Mouse (Mus musculus): ENCODE results near the gene C1qa.
A peak's percentile ranks its signal among the peaks of the same experiment; 100 is the strongest.

Gene C1qa

DNA sequence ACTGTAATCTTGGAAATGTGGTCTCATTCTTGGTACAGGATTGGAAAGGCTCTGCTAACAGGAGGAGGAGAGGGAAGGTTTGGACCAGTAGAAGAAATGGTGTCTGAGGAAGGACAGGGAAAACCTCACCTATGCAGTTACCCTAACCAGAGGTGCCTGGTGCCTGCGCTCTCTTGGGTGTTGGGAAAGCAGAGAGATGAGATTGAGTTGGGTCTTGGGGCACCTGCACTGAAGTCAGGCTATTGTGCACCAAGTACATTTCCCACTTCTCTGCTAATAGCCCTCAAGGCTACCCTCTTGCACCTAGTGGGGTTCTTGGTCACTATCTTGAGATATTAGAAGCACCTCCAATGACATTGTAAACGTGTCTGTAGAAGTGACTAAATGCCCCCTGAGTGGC is 36.2 kb downstream of the C1qa start:
- DNase-seq (ENCODE audit: low spot score) = no peak

DNA sequence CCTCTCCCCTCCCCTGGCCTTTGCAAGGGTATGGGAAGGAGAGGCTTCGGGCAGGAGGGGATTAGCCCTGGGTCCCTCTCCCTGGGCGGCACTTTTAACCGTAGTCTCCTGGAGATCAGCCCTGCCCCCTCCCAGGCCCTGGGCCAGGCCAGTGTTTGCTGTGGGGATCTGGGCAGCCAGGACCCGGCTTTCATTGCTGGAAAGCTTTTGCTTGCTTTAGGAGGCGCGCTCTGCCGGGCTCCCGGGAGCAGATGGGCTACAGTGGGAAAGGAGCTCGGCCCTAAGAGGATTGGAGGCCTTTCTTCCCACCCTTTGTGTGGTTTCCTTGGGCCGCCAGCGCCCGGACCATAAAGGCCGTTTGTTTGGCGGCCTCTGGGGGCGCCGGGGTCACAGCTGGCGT is 36.8 kb downstream of the C1qa start:
- DNase-seq (ENCODE audit: low spot score) = peak; percentile 50

DNA sequence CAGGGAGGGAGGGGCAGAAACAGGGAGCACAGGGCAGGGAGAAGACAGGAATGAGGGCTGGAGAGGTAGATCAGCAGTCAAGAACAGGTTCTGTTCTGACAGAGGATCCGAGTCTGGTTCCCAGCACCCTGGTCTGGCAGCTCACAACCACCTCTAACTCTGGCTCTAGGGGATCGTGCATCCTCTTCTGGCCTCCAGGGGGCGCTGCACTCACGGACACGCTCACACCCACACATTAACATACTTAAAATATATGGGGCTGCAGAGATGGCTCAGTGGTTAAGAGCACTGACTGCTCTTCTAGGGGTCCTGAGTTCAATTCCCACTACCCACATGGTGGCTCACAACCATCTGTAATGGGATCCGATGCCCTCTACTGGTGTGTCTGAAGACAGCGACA is 38.6 kb downstream of the C1qa start:
- no peak for DNase-seq (ENCODE audit: low spot score)

GRCm38 (mm10) chr4:136855081-136855480 is 43.5 kb downstream of the C1qa start:
- peak; percentile 35 for DNase-seq (ENCODE audit: low spot score)

GRCm38 (mm10) chr4:136852989-136853388 is 45.6 kb downstream of the C1qa start:
- DNase-seq (ENCODE audit: low spot score) = no peak

- DNase-seq (ENCODE audit: low spot score) = no peak
Measured at GRCm38 (mm10) chr4:136852119-136852518, 46.5 kb downstream of the C1qa start.

- DNase-seq (ENCODE audit: low spot score) = no peak
Measured at GRCm38 (mm10) chr4:136848565-136848964, 50.0 kb downstream of the C1qa start.

DNA sequence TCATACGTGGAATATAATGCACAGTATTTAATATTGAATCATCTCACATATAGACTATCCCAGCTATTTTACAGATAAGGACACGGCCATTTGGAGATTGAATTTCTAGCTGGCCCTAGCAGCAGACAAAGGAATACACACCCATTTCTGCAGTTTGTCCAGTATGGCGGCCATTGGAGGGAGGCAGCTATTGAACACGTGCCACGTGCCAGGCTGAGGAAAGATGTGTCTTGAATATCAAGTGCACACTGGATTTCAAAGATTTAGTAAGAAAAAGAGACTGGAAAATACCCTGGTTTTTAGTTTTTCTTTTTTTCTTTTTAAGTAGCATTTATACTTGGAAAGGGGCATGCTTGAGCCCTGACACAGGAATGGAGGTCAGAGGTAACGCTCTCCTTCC is 51.4 kb downstream of the C1qa start:
- DNase-seq (ENCODE audit: low spot score) = no peak

All from embryo, embryonic 10 days (tissue).